Mouse (Mus musculus): ENCODE data around the gene Pigz.

- TF ChIP-seq CTCF (IDR thresholded peaks at IDR 0.05; ENCODE audit: low read depth) (peak; percentile 27; the same call in 1 of the 2 replicates), EP300 (optimal IDR thresholded peaks at IDR 0.05) (no peak)
These were observed 2.9 kb downstream of the Pigz start for GRCm38 (mm10) chr16:31936568-31936967.
